Mouse (Mus musculus) myocyte (in vitro differentiated cells): ENCODE data around the gene Arhgap21.

Source experiments
- CEBPB ChIP-seq: IDR thresholded peaks from 2 replicates; pipeline ENCODE4 v1.6.1; 2011; ENCODE audit warnings: mild to moderate bottlenecking, moderate library complexity; ENCODE audit not compliant: poor library complexity, insufficient read depth, severe bottlenecking
- MAX ChIP-seq: IDR thresholded peaks from one replicate; pipeline ENCODE4 v1.6.1; 2011; ENCODE audit warnings: low read depth, mild to moderate bottlenecking, control low read depth
- MYOD1 ChIP-seq, 3 experiments: IDR thresholded peaks; one replicate each; pipeline ENCODE4 v1.6.1; 2011; ENCODE audit warnings: control low read depth in 2 of 3, low read depth in 2 of 3, mild to moderate bottlenecking in 2 of 3, moderate library complexity in 1 of 3; ENCODE audit not compliant: insufficient read length in 2 of 3, control insufficient read depth in 1 of 3
- POLR2A ChIP-seq: IDR thresholded peaks from one replicate; pipeline ENCODE4 v1.6.1; 2011; ENCODE audit warnings: low read depth, mild to moderate bottlenecking, control low read depth, moderate library complexity; ENCODE audit not compliant: insufficient read length
- REST ChIP-seq: IDR thresholded peaks from one replicate; pipeline ENCODE4 v1.6.1; 2011; ENCODE audit warnings: mild to moderate bottlenecking, control low read depth, moderate library complexity; ENCODE audit not compliant: insufficient read depth, insufficient read length
- SRF ChIP-seq: IDR thresholded peaks from one replicate; pipeline ENCODE4 v1.6.1; 2011; ENCODE audit warnings: low read depth; ENCODE audit not compliant: control insufficient read depth, insufficient read length
- TCF12 ChIP-seq: IDR thresholded peaks from one replicate; pipeline ENCODE4 v1.6.1; 2011; ENCODE audit warnings: mild to moderate bottlenecking, control low read depth; ENCODE audit not compliant: poor library complexity, insufficient read depth, severe bottlenecking
- TCF3 ChIP-seq: IDR thresholded peaks from one replicate; pipeline ENCODE4 v1.6.1; 2011; ENCODE audit warnings: low read depth, control low read depth; ENCODE audit not compliant: insufficient read length

DNA sequence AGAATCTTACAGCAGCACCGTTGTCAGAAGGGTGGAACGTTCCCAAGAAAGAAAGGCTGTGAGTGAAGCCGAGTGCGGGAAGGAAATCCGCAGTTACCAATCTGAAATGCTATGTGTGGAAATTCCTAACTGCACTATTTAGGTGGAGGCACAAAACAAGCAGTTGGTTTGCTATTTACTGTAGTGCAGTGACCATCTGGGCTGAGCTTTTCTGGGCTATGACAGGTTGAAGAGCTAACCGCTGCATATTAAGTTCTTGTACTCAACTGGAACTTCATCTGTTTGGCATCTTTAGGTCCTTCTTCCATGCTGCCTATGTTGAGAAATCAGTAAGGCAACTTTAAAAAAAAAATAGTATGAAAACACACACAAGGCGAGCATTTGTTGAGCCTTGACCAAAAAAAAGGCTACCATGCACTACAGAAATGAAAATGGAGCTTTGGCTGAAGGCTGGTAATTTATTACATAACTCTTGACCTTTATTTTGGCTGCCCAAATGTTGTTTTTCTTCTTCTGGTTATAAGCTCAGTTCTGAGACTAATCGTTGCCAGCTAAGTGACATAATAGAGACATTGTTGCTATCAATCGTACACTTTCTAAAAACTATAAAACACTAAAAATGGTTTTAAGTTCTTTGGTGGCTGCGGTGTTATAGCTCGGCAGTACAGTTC is 56.2 kb downstream of the Arhgap21 start:
- TF ChIP-seq POLR2A (no peak), MYOD1 (IDR thresholded peaks at IDR 0.05; ENCODE audit: control insufficient read depth in 1 of 3, insufficient read length in 2 of 3, low read depth in 2 of 3) (no peak), MAX (no peak), SRF (no peak), TCF3 (no peak), REST (no peak), TCF12 (no peak), CEBPB (no peak)
